In the genomic region with DNA sequence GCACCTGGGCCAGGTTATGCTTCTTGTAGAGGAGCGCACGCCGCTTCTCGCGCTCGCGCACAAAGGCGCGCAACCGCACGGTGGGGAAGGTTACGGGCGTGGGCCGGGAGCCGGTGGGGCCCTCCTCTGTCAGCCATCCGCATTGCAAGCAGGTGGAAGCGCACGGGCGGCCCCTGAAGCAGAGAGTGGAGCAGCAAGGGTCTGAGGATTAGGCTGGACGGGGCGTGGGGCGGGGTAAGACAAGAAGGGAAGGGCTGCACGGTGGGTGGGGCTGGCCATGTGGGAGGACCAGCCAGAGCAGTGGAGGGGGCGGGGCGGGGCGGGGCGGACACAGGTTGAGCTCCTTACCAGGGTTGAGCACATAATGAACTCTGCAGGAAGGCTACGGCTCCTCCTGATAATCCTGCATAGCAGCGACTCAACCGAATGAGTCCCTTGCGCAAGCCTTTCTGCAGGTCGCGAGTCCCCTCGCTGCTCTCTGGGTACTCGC, we compare ENCODE assay signal across 7 mouse cellular contexts. TPM values are rescaled to one million over a fixed set of nuclear protein-coding genes. Genes with fewer than 3 reads are reported as not detected.
DNase-seq lines count a peak whose midpoint lies in the region; ATAC-seq and TF ChIP-seq lines count a peak whose summit lies in the region.

No protein-coding gene starts in this region.

- peak overlapping the region; percentile 65 for H3K4me2 ChIP-seq in hindbrain, embryonic 13.5 days
- H3K4me2 ChIP-seq in limb, embryonic 15.5 days: peak overlapping the region; percentile 61
- H3K4me2 ChIP-seq in midbrain, embryonic 14.5 days (ENCODE audit: low read length): peak overlapping the region; percentile 58

- WGBS in hindbrain, embryonic 13.5 days: 4% methylated on average over 35 of the region's 35 CpGs
- whole genome bisulfite sequencing in limb, embryonic 15.5 days: 3% methylated on average over 34 of the region's 35 CpGs
- under 1% methylated on average over 35 of the region's 35 CpGs for WGBS in midbrain, embryonic 14.5 days

- no peak for ATAC-seq in G1E (ENCODE audit: extremely low read depth, insufficient number of reproducible peaks, low FRiP score, poor library complexity, severe bottlenecking)
- ATAC-seq in hindbrain, embryonic 13.5 days (ENCODE audit: low FRiP score): peak; percentile 68
- ATAC-seq in limb, embryonic 15.5 days (ENCODE audit: insufficient number of reproducible peaks, low FRiP score, low TSS enrichment, low read depth): no peak
- peak; percentile 37; the same call in 1 of the 2 replicates for ATAC-seq in midbrain, embryonic 14.5 days (ENCODE audit: low FRiP score, low TSS enrichment)

- no peaks in the 10 kb centered on the region for H3K9me3 ChIP-seq in E14TG2a.4 (ENCODE audit: low read length)
- H3K9me3 ChIP-seq in G1E (replicated peaks): no peaks in the 10 kb centered on the region
- H3K9me3 ChIP-seq in hindbrain, embryonic 13.5 days: no peaks in the 10 kb centered on the region
- H3K9me3 ChIP-seq in limb, embryonic 15.5 days: no peaks in the 10 kb centered on the region
- H3K9me3 ChIP-seq in midbrain, embryonic 14.5 days (ENCODE audit: control insufficient read depth, low read length): no peaks in the 10 kb centered on the region

- peaks cover 26% of the 10 kb centered on the region for H3K36me3 ChIP-seq in E14TG2a.4 (ENCODE audit: insufficient read depth, low read length)
- H3K36me3 ChIP-seq in G1E (replicated peaks): peaks cover 28% of the 10 kb centered on the region
- H3K36me3 ChIP-seq in hindbrain, embryonic 13.5 days: peaks cover 25% of the 10 kb centered on the region
- peaks cover 17% of the 10 kb centered on the region for H3K36me3 ChIP-seq in limb, embryonic 15.5 days
- H3K36me3 ChIP-seq in midbrain, embryonic 14.5 days (ENCODE audit: control insufficient read depth, insufficient read depth, low read length): peaks cover 24% of the 10 kb centered on the region

- H3K9ac ChIP-seq in hindbrain, embryonic 13.5 days: peak overlapping the region; percentile 67
- no peak overlapping the region for H3K9ac ChIP-seq in limb, embryonic 15.5 days
- peak overlapping the region; percentile 34; the same call in 1 of the 2 replicates for H3K9ac ChIP-seq in midbrain, embryonic 14.5 days (replicated peaks; ENCODE audit: low read length)

- no peak overlapping the region for H3K27ac ChIP-seq in hindbrain, embryonic 13.5 days
- no peak overlapping the region for H3K27ac ChIP-seq in limb, embryonic 15.5 days
- no peak overlapping the region for H3K27ac ChIP-seq in midbrain, embryonic 14.5 days (replicated peaks; ENCODE audit: low read depth, low read length)

- no peak for DNase-seq in G1E (ENCODE audit: low spot score)
- DNase-seq in embryo, embryonic 9.5 days (ENCODE audit: extremely low spot score): peak; percentile 68
- peak; percentile 70 for DNase-seq in midbrain, embryonic 14.5 days
- DNase-seq in testis, postnatal 10 days (ENCODE audit: low spot score): peak; percentile 72

- H3K4me1 ChIP-seq in E14TG2a.4 (replicated peaks; ENCODE audit: low read depth, low read length) (peaks cover 29% of the 10 kb centered on the region), G1E (ENCODE audit: insufficient read depth, low read depth, low read length) (peaks cover 81% of the 10 kb centered on the region)
- H3K4me1 ChIP-seq in hindbrain, embryonic 13.5 days (replicated peaks): peaks cover 8% of the 10 kb centered on the region
- peaks cover 12% of the 10 kb centered on the region for H3K4me1 ChIP-seq in limb, embryonic 15.5 days
- no peaks in the 10 kb centered on the region for H3K4me1 ChIP-seq in midbrain, embryonic 14.5 days (ENCODE audit: control insufficient read depth, insufficient read depth, low read length)

- no peak for TF ChIP-seq CTCF in E14TG2a.4 (conservative IDR thresholded peaks at IDR 0.05; ENCODE audit: low read length)
- TF ChIP-seq CTCF in G1E (IDR thresholded peaks at IDR 0.05; ENCODE audit: low read depth, low read length): no peak

- H3K27me3 ChIP-seq in E14TG2a.4 (ENCODE audit: insufficient read depth, low read length): peaks cover 49% of the 10 kb centered on the region
- H3K27me3 ChIP-seq in G1E (ENCODE audit: insufficient read depth, low read length): peaks cover 41% of the 10 kb centered on the region
- H3K27me3 ChIP-seq in hindbrain, embryonic 13.5 days: peaks cover 36% of the 10 kb centered on the region
- peaks cover 41% of the 10 kb centered on the region for H3K27me3 ChIP-seq in limb, embryonic 15.5 days
- peaks cover 19% of the 10 kb centered on the region for H3K27me3 ChIP-seq in midbrain, embryonic 14.5 days (ENCODE audit: control insufficient read depth, insufficient read depth, low read length)

- H3K4me3 ChIP-seq in E14TG2a.4 (replicated peaks; ENCODE audit: low read length) (peak overlapping the region; percentile 64), G1E (ENCODE audit: low read depth, low read length) (peak overlapping the region; percentile 35; the same call in 1 of the 2 replicates)
- peak overlapping the region; percentile 41 for H3K4me3 ChIP-seq in hindbrain, embryonic 13.5 days
- peak overlapping the region; percentile 34 for H3K4me3 ChIP-seq in limb, embryonic 15.5 days
- H3K4me3 ChIP-seq in midbrain, embryonic 14.5 days (replicated peaks; ENCODE audit: low read depth, low read length): peak overlapping the region; percentile 35

RNA-seq across cellular contexts. Expression of a gene that starts 16.5 kb away (rescaled TPM):
- 44.7 and 48.2 TPM in 2 replicates for total RNA-seq in G1E (2014; fragmentation: Nextera tagmentation)
- total RNA-seq in G1E (2017): 32.3 and 36.4 TPM in 2 replicates
- polyA plus RNA-seq in G1E (2012): 69.3 and 75.9 TPM in 2 replicates
- 20.8 and 21.8 TPM in 2 replicates for polyA plus RNA-seq in hindbrain, embryonic 13.5 days (2015; fragmentation: Nextera tagmentation; extraction: Ambion mirVana)
- 20.4 and 23.9 TPM in 2 replicates for polyA plus RNA-seq in limb, embryonic 15.5 days (2015; fragmentation: Nextera tagmentation; extraction: Ambion mirVana)
- 18.6 and 20.8 TPM in 2 replicates for polyA plus RNA-seq in midbrain, embryonic 14.5 days (2014; fragmentation: Nextera tagmentation; extraction: Ambion mirVana)

RNA-seq across cellular contexts. Expression of a gene that starts 39.9 kb away (rescaled TPM):
- total RNA-seq in G1E (2014; fragmentation: Nextera tagmentation): 93.3 and 107 TPM in 2 replicates
- total RNA-seq in G1E (2017): 108 and 128 TPM in 2 replicates
- 6.2 and 13.5 TPM in 2 replicates for polyA plus RNA-seq in G1E (2012)
- 138 and 142 TPM in 2 replicates for polyA plus RNA-seq in hindbrain, embryonic 13.5 days (2015; fragmentation: Nextera tagmentation; extraction: Ambion mirVana)
- polyA plus RNA-seq in limb, embryonic 15.5 days (2015; fragmentation: Nextera tagmentation; extraction: Ambion mirVana): 24.8 and 26.9 TPM in 2 replicates
- 129 and 130 TPM in 2 replicates for polyA plus RNA-seq in midbrain, embryonic 14.5 days (2014; fragmentation: Nextera tagmentation; extraction: Ambion mirVana)

RNA-seq across cellular contexts. Expression of a gene that starts 39.9 kb away (rescaled TPM):
- total RNA-seq in G1E (2014; fragmentation: Nextera tagmentation) (not detected in 2 replicates), G1E (2017) (0.11 and 0.12 TPM in 2 replicates)
- polyA plus RNA-seq in G1E (2012): 0.12 and 7.5 TPM in 2 replicates
- polyA plus RNA-seq in hindbrain, embryonic 13.5 days (2015; fragmentation: Nextera tagmentation; extraction: Ambion mirVana): 1.6 TPM in 2 replicates
- 0.60 and 0.62 TPM in 2 replicates for polyA plus RNA-seq in limb, embryonic 15.5 days (2015; fragmentation: Nextera tagmentation; extraction: Ambion mirVana)
- 1.1 and 1.3 TPM in 2 replicates for polyA plus RNA-seq in midbrain, embryonic 14.5 days (2014; fragmentation: Nextera tagmentation; extraction: Ambion mirVana)

RNA-seq across cellular contexts. Expression of a gene that starts 45.7 kb away (rescaled TPM):
- total RNA-seq in G1E (2014; fragmentation: Nextera tagmentation) (2.7 and 23.2 TPM in 2 replicates), G1E (2017) (6.0 and 7.1 TPM in 2 replicates)
- polyA plus RNA-seq in G1E (2012): 0.20 TPM in 1 of 2 replicates, not detected in the other
- polyA plus RNA-seq in hindbrain, embryonic 13.5 days (2015; fragmentation: Nextera tagmentation; extraction: Ambion mirVana): 285 and 298 TPM in 2 replicates
- 12.6 and 31.7 TPM in 2 replicates for polyA plus RNA-seq in limb, embryonic 15.5 days (2015; fragmentation: Nextera tagmentation; extraction: Ambion mirVana)
- 239 and 784 TPM in 2 replicates for polyA plus RNA-seq in midbrain, embryonic 14.5 days (2014; fragmentation: Nextera tagmentation; extraction: Ambion mirVana)

RNA-seq across cellular contexts. Expression of a gene that starts 55.7 kb away (rescaled TPM):
- total RNA-seq in G1E (2014; fragmentation: Nextera tagmentation): 55.7 and 55.8 TPM in 2 replicates
- total RNA-seq in G1E (2017): 72.8 and 106 TPM in 2 replicates
- 225 and 312 TPM in 2 replicates for polyA plus RNA-seq in G1E (2012)
- polyA plus RNA-seq in hindbrain, embryonic 13.5 days (2015; fragmentation: Nextera tagmentation; extraction: Ambion mirVana): 522 and 540 TPM in 2 replicates
- polyA plus RNA-seq in limb, embryonic 15.5 days (2015; fragmentation: Nextera tagmentation; extraction: Ambion mirVana): 202 and 230 TPM in 2 replicates
- polyA plus RNA-seq in midbrain, embryonic 14.5 days (2014; fragmentation: Nextera tagmentation; extraction: Ambion mirVana): 641 and 678 TPM in 2 replicates

Comparison
In these comparisons a context has a peak if more than half of its experiments do, and no peak if none do; other contexts are left out.
1. ATAC-seq: peak in hindbrain, embryonic 13.5 days (single experiment) and midbrain, embryonic 14.5 days (single experiment); none in G1E (single experiment) and limb, embryonic 15.5 days (single experiment).
2. Peak in every context shown above with its lines, with median percentiles within 50 percentile points of each other: H3K4me3 ChIP-seq and H3K4me2 ChIP-seq.